Mouse (Mus musculus) neural tube, embryonic 15.5 days (tissue): Measurements from ENCODE around the gene Sphk2. TPM values are rescaled to one million over a fixed set of nuclear protein-coding genes. Genes with fewer than 3 reads are reported as not detected.
A peak's percentile ranks its signal among the peaks of the same experiment; 100 is the strongest.

ENCODE experiments used
- ATAC-seq: fragments of 200-750 bp; cut with Nextera tagmentation; 2 replicates; pipeline ENCODE4 v1.8.0; 2017; ENCODE audit warnings: mild to moderate bottlenecking, moderate TSS enrichment, moderate library complexity; ENCODE audit not compliant: low FRiP score
- H3K27ac ChIP-seq: fragments of 300-500 bp; sonication (generic); replicated peaks from 2 replicates; pipeline ENCODE4 v1.5.1; 2015; ENCODE audit warnings: mild to moderate bottlenecking, inconsistent platforms
- H3K27me3 ChIP-seq: fragments of 300-500 bp; sonication (generic); replicated peaks from 2 replicates; pipeline ENCODE4 v1.6.1; 2015; ENCODE audit warnings: inconsistent platforms
- H3K36me3 ChIP-seq: fragments of 300-500 bp; sonication (generic); 2 replicates; pipeline ENCODE4 v1.6.1; 2015; ENCODE audit warnings: inconsistent platforms
- H3K4me1 ChIP-seq: fragments of 300-500 bp; sonication (generic); 2 replicates; pipeline ENCODE4 v1.6.1; 2015; ENCODE audit warnings: inconsistent platforms
- H3K4me2 ChIP-seq: fragments of 300-500 bp; sonication (generic); 2 replicates; pipeline ENCODE4 v1.6.1; 2015; ENCODE audit warnings: inconsistent platforms, mild to moderate bottlenecking, moderate library complexity
- H3K4me3 ChIP-seq: fragments of 300-500 bp; sonication (generic); replicated peaks from 2 replicates; pipeline ENCODE4 v1.5.1; 2015; ENCODE audit warnings: mild to moderate bottlenecking, inconsistent platforms
- H3K9ac ChIP-seq: fragments of 300-500 bp; sonication (generic); replicated peaks from 2 replicates; pipeline ENCODE4 v1.6.1; 2015; ENCODE audit warnings: mild to moderate bottlenecking, inconsistent platforms
- H3K9me3 ChIP-seq: fragments of 300-500 bp; sonication (generic); replicated peaks from 2 replicates; pipeline ENCODE4 v1.6.1; 2016; ENCODE audit warnings: inconsistent platforms
- WGBS: fragments of 180-500 bp; shearing (Covaris S2); methylation state at CpG from one replicate; pipeline ENCODE4 v1.1.7; 2015; ENCODE audit warnings: mixed read lengths; 5-methylcytosine and 5-hydroxymethylcytosine counted together
- polyA plus RNA-seq: library from polyadenylated mRNA; unstranded; fragments of >200 nt; fragmentation: Nextera tagmentation; extraction: Ambion mirVana; gene quantifications from 2 replicates; pipeline ENCODE4 v1.2.1, GENCODE M21; 2015

Sphk2 gene
- polyA plus RNA-seq, 1 experiment from 2014 or later: 23.0 TPM

- Histone ChIP-seq H3K4me3 (peak overlapping the region; percentile 79), H3K9me3 (no peaks in the 10 kb centered on the region), H3K27ac (peak overlapping the region; percentile 76), H3K36me3 (peaks cover 43% of the 10 kb centered on the region), H3K4me1 (peaks cover 55% of the 10 kb centered on the region), H3K4me2 (peak overlapping the region; percentile 82), H3K27me3 (no peaks in the 10 kb centered on the region), H3K9ac (peak overlapping the region; percentile 40)
- 85% methylated on average over 19 of the region's 19 CpGs for WGBS
- ATAC-seq: no peak
Measured at GRCm38 (mm10) chr7:45715741-45716459, 1.9 kb downstream of the Sphk2 start.

GRCm38 (mm10) chr7:45715090-45715708 is 2.6 kb downstream of the Sphk2 start, which contains the start of gene Rpl18:
TSS of gene Rpl18 (plus strand) at chr7:45715457.
- H3K27me3 ChIP-seq: no peaks in the 10 kb centered on the region
- H3K36me3 ChIP-seq: peaks cover 43% of the 10 kb centered on the region
- ATAC-seq: peak; percentile 91
- peak within 1 kb of the TSS; percentile 76 for H3K27ac ChIP-seq
- H3K4me2 ChIP-seq: peak within 1 kb of the TSS; percentile 82
- peak within 1 kb of the TSS; percentile 79 for H3K4me3 ChIP-seq
- H3K4me1 ChIP-seq: peaks cover 61% of the 10 kb centered on the region
- 8% methylated on average over 34 of the region's 34 CpGs for WGBS
- no peaks in the 10 kb centered on the region for H3K9me3 ChIP-seq
- peak within 1 kb of the TSS; percentile 75 for H3K9ac ChIP-seq

GRCm38 (mm10) chr7:45714630-45715089 is 3.1 kb downstream of the Sphk2 start:
- peaks cover 42% of the 10 kb centered on the region for H3K36me3 ChIP-seq
- ATAC-seq: peak; percentile 48
- H3K9ac ChIP-seq: peak overlapping the region; percentile 75
- peak overlapping the region; percentile 70 for H3K27ac ChIP-seq
- peaks cover 61% of the 10 kb centered on the region for H3K4me1 ChIP-seq
- H3K4me2 ChIP-seq: peak overlapping the region; percentile 82
- no peaks in the 10 kb centered on the region for H3K9me3 ChIP-seq
- H3K4me3 ChIP-seq: peak overlapping the region; percentile 79
- H3K27me3 ChIP-seq: no peaks in the 10 kb centered on the region
- WGBS: 10% methylated on average over 14 of the region's 14 CpGs

GRCm38 (mm10) chr7:45713881-45714520 is 3.8 kb downstream of the Sphk2 start:
- H3K27me3 ChIP-seq: no peaks in the 10 kb centered on the region
- peak overlapping the region; percentile 82 for H3K4me2 ChIP-seq
- H3K27ac ChIP-seq: no peak overlapping the region
- H3K9me3 ChIP-seq: no peaks in the 10 kb centered on the region
- H3K4me3 ChIP-seq: peak overlapping the region; percentile 79
- WGBS: 92% methylated on average over 6 of the region's 6 CpGs
- H3K9ac ChIP-seq: peak overlapping the region; percentile 75
- H3K4me1 ChIP-seq: peaks cover 61% of the 10 kb centered on the region
- H3K36me3 ChIP-seq: peaks cover 40% of the 10 kb centered on the region
- no peak for ATAC-seq

- Histone ChIP-seq H3K4me3 (no peak overlapping the region), H3K4me2 (0 out of 2 replicates have a peak overlapping the region, but pooled peaks have one; percentile 82), H3K9ac (no peak overlapping the region), H3K4me1 (peaks cover 61% of the 10 kb centered on the region), H3K27ac (no peak overlapping the region), H3K27me3 (no peaks in the 10 kb centered on the region), H3K36me3 (peaks cover 40% of the 10 kb centered on the region), H3K9me3 (no peaks in the 10 kb centered on the region)
- 96% methylated on average over 16 of the region's 16 CpGs for WGBS
- ATAC-seq: no peak
Measured at GRCm38 (mm10) chr7:45713396-45713795, 4.4 kb downstream of the Sphk2 start.

- no peak overlapping the region for H3K9ac ChIP-seq
- no peak overlapping the region for H3K4me3 ChIP-seq
- no peak for ATAC-seq
- H3K27me3 ChIP-seq: no peaks in the 10 kb centered on the region
- H3K27ac ChIP-seq: no peak overlapping the region
- 88% methylated on average over 21 of the region's 21 CpGs for WGBS
- peaks cover 40% of the 10 kb centered on the region for H3K36me3 ChIP-seq
- H3K4me1 ChIP-seq: peaks cover 72% of the 10 kb centered on the region
- H3K4me2 ChIP-seq: no peak overlapping the region
- H3K9me3 ChIP-seq: no peaks in the 10 kb centered on the region
Measured at GRCm38 (mm10) chr7:45712022-45712757, 5.6 kb downstream of the Sphk2 start.

GRCm38 (mm10) chr7:45711316-45712021 is 6.3 kb downstream of the Sphk2 start:
- 93% methylated on average over 24 of the region's 24 CpGs for WGBS
- no peak for ATAC-seq
- H3K27me3 ChIP-seq: no peaks in the 10 kb centered on the region
- peaks cover 40% of the 10 kb centered on the region for H3K36me3 ChIP-seq
- no peak overlapping the region for H3K9ac ChIP-seq
- H3K9me3 ChIP-seq: no peaks in the 10 kb centered on the region
- H3K4me1 ChIP-seq: peaks cover 72% of the 10 kb centered on the region
- no peak overlapping the region for H3K4me3 ChIP-seq
- no peak overlapping the region for H3K27ac ChIP-seq
- H3K4me2 ChIP-seq: no peak overlapping the region

GRCm38 (mm10) chr7:45710477-45711191 is 7.2 kb downstream of the Sphk2 start:
- peaks cover 72% of the 10 kb centered on the region for H3K4me1 ChIP-seq
- no peaks in the 10 kb centered on the region for H3K9me3 ChIP-seq
- no peak overlapping the region for H3K4me3 ChIP-seq
- no peak for ATAC-seq
- H3K9ac ChIP-seq: no peak overlapping the region
- no peaks in the 10 kb centered on the region for H3K27me3 ChIP-seq
- H3K36me3 ChIP-seq: peaks cover 40% of the 10 kb centered on the region
- H3K27ac ChIP-seq: no peak overlapping the region
- no peak overlapping the region for H3K4me2 ChIP-seq
- 96% methylated on average over 20 of the region's 20 CpGs for WGBS

GRCm38 (mm10) chr7:45709677-45710355 is 8.0 kb downstream of the Sphk2 start:
- Histone ChIP-seq H3K36me3 (peaks cover 40% of the 10 kb centered on the region), H3K27me3 (no peaks in the 10 kb centered on the region), H3K9me3 (no peaks in the 10 kb centered on the region), H3K4me1 (peaks cover 74% of the 10 kb centered on the region), H3K4me3 (no peak overlapping the region), H3K4me2 (0 out of 2 replicates have a peak overlapping the region, but pooled peaks have one; percentile 91), H3K9ac (no peak overlapping the region), H3K27ac (peak overlapping the region; percentile 14; the same call in 1 of the 2 replicates)
- ATAC-seq: no peak
- WGBS: 72% methylated on average over 14 of the region's 14 CpGs

- WGBS: 27% methylated on average over 6 of the region's 6 CpGs
- no peak for ATAC-seq
Measured at GRCm38 (mm10) chr7:45709036-45709435, 8.8 kb downstream of the Sphk2 start.

More at GRCm38 (mm10) chr7:45709036-45709435, 8.8 kb downstream of the Sphk2 start:
- no peak overlapping the region for H3K4me3 ChIP-seq
- no peak overlapping the region for H3K9ac ChIP-seq
- H3K4me2 ChIP-seq: peak overlapping the region; percentile 91
- peaks cover 68% of the 10 kb centered on the region for H3K4me1 ChIP-seq
- no peaks in the 10 kb centered on the region for H3K27me3 ChIP-seq
- H3K36me3 ChIP-seq: peaks cover 40% of the 10 kb centered on the region
- H3K27ac ChIP-seq: peak overlapping the region; percentile 14; the same call in 1 of the 2 replicates
- no peaks in the 10 kb centered on the region for H3K9me3 ChIP-seq
